Comparison of ENCODE assay signal across 25 mouse cellular contexts in genomic region chr10:61737537-61737936, GRCm38 (mm10). TPM values are rescaled to one million over a fixed set of nuclear protein-coding genes. Genes with fewer than 3 reads are reported as not detected.
DNase-seq lines count a peak whose midpoint lies in the region; ATAC-seq and TF ChIP-seq lines count a peak whose summit lies in the region.
"Had no signal": no experiment of that assay in that cellular context is flagged by ENCODE, and none has a peak within 500 bp of the region (broad histone marks: within the 10 kb centered on the region; RNA-seq: fewer than 3 reads in every experiment).

No protein-coding gene starts in this region.

- no peaks in the 10 kb centered on the region for H3K4me1 ChIP-seq in forebrain, embryonic 13.5 days
- no peaks in the 10 kb centered on the region for H3K4me1 ChIP-seq in forebrain, embryonic 12.5 days
- H3K4me1 ChIP-seq in forebrain, postnatal 0 days (ENCODE audit: insufficient read depth) = no peaks in the 10 kb centered on the region
- H3K4me1 ChIP-seq in forebrain, embryonic 14.5 days (ENCODE audit: control insufficient read depth, insufficient read depth, low read length) = no peaks in the 10 kb centered on the region
- H3K4me1 ChIP-seq: embryonic facial prominence, embryonic 12.5 days; heart, embryonic 12.5 days; heart, embryonic 15.5 days; hindbrain, embryonic 15.5 days had no signal

- 0 out of 2 replicates have a peak overlapping the region, but pooled peaks have one; percentile 68 for H3K27ac ChIP-seq in forebrain, embryonic 13.5 days
- H3K27ac ChIP-seq in forebrain, embryonic 12.5 days = no peak overlapping the region
- H3K27ac ChIP-seq in forebrain, postnatal 0 days (ENCODE audit: low read depth, low read length) = peak overlapping the region; percentile 81; the same call in 1 of the 2 replicates
- H3K27ac ChIP-seq in forebrain, embryonic 14.5 days (ENCODE audit: low read depth, low read length) = no peak overlapping the region
- H3K27ac ChIP-seq: embryonic facial prominence, embryonic 12.5 days; heart, embryonic 15.5 days had no signal

- TF ChIP-seq CTCF in forebrain, postnatal 0 days (IDR thresholded peaks at IDR 0.05; ENCODE audit: low read depth) = no peak

- H3K4me2 ChIP-seq in forebrain, embryonic 13.5 days = no peak overlapping the region
- H3K4me2 ChIP-seq in forebrain, embryonic 12.5 days = no peak overlapping the region
- H3K4me2 ChIP-seq in forebrain, postnatal 0 days (ENCODE audit: low read depth) = no peak overlapping the region
- H3K4me2 ChIP-seq in forebrain, embryonic 14.5 days (ENCODE audit: low read length) = no peak overlapping the region
- H3K4me2 ChIP-seq in myocyte (ENCODE audit: low read depth) = no peak overlapping the region
- H3K4me2 ChIP-seq: embryonic facial prominence, embryonic 12.5 days; heart, embryonic 12.5 days; heart, embryonic 15.5 days; hindbrain, embryonic 15.5 days had no signal

- no peak for DNase-seq in forebrain, postnatal 0 days
- no peak for DNase-seq in forebrain, embryonic 14.5 days (ENCODE audit: low spot score)
- no peak for DNase-seq in layer of hippocampus, postnatal 36 days
- DNase-seq: adrenal gland, postnatal 10 days; B cell, adult 2 months; cerebellum, adult 18-20 months; cerebellum, adult 9-10 months; cerebellum, postnatal 14 days; gastrocnemius, postnatal 25 days; heart, adult 18-20 months; heart, postnatal 10 days; heart, postnatal 36 days; kidney, adult 2 months had no signal

- H3ac ChIP-seq in myocyte (ENCODE audit: control insufficient read depth, insufficient read length) = no peak overlapping the region

- peaks cover 62% of the 10 kb centered on the region for H3K36me3 ChIP-seq in forebrain, embryonic 13.5 days (ENCODE audit: poor library complexity, severe bottlenecking)
- H3K36me3 ChIP-seq in forebrain, embryonic 12.5 days (replicated peaks) = peaks cover 55% of the 10 kb centered on the region
- H3K36me3 ChIP-seq in forebrain, postnatal 0 days (ENCODE audit: insufficient read depth) = peaks cover 47% of the 10 kb centered on the region
- peaks cover 61% of the 10 kb centered on the region for H3K36me3 ChIP-seq in forebrain, embryonic 14.5 days (ENCODE audit: control insufficient read depth, insufficient read depth, low read length)
- H3K36me3 ChIP-seq in myocyte (ENCODE audit: control insufficient read depth, insufficient read depth) = no peaks in the 10 kb centered on the region
- H3K36me3 ChIP-seq: G1E had no signal

- no peaks in the 10 kb centered on the region for H3K9me3 ChIP-seq in forebrain, embryonic 13.5 days (replicated peaks)
- H3K9me3 ChIP-seq in forebrain, embryonic 12.5 days = no peaks in the 10 kb centered on the region
- H3K9me3 ChIP-seq in forebrain, postnatal 0 days (ENCODE audit: low read length) = no peaks in the 10 kb centered on the region
- no peaks in the 10 kb centered on the region for H3K9me3 ChIP-seq in forebrain, embryonic 14.5 days (replicated peaks; ENCODE audit: control insufficient read depth, low read length)
- H3K9me3 ChIP-seq: embryonic facial prominence, embryonic 12.5 days; G1E; heart, embryonic 12.5 days; heart, embryonic 15.5 days; hindbrain, embryonic 15.5 days had no signal

- H3K79me2 ChIP-seq in myocyte (ENCODE audit: control insufficient read depth, insufficient read depth) = no peaks in the 10 kb centered on the region

- ATAC-seq in forebrain, embryonic 13.5 days = no peak
- no peak for ATAC-seq in forebrain, embryonic 12.5 days (ENCODE audit: low FRiP score)
- no peak for ATAC-seq in forebrain, postnatal 0 days
- no peak for ATAC-seq in forebrain, embryonic 14.5 days
- ATAC-seq: intestine, postnatal 0 days; Patski had no signal

- H3K9ac ChIP-seq in forebrain, embryonic 13.5 days = no peak overlapping the region
- H3K9ac ChIP-seq in forebrain, embryonic 12.5 days = no peak overlapping the region
- H3K9ac ChIP-seq in forebrain, postnatal 0 days = no peak overlapping the region
- no peak overlapping the region for H3K9ac ChIP-seq in forebrain, embryonic 14.5 days (ENCODE audit: low read length)
- H3K9ac ChIP-seq: embryonic facial prominence, embryonic 12.5 days; heart, embryonic 12.5 days; heart, embryonic 15.5 days; hindbrain, embryonic 15.5 days had no signal

- H3K27me3 ChIP-seq in forebrain, embryonic 13.5 days = no peaks in the 10 kb centered on the region
- no peaks in the 10 kb centered on the region for H3K27me3 ChIP-seq in forebrain, embryonic 12.5 days
- no peaks in the 10 kb centered on the region for H3K27me3 ChIP-seq in forebrain, postnatal 0 days (ENCODE audit: insufficient read depth, low read length)
- no peaks in the 10 kb centered on the region for H3K27me3 ChIP-seq in forebrain, embryonic 14.5 days (replicated peaks; ENCODE audit: control insufficient read depth, insufficient read depth, low read length)
- no peaks in the 10 kb centered on the region for H3K27me3 ChIP-seq in myocyte (ENCODE audit: control insufficient read depth, insufficient read depth, insufficient read length)
- H3K27me3 ChIP-seq: CH12.LX; embryonic facial prominence, embryonic 12.5 days; heart, embryonic 12.5 days; heart, embryonic 15.5 days; hindbrain, embryonic 15.5 days; Patski had no signal

- TF ChIP-seq POLR2A in myocyte (IDR thresholded peaks at IDR 0.05; ENCODE audit: insufficient read length, low read depth) = no peak

- 96% methylated on average over 1 of the region's 1 CpGs for WGBS in forebrain, embryonic 13.5 days
- 92% methylated on average over 1 of the region's 1 CpGs for WGBS in forebrain, embryonic 12.5 days
- 89% methylated on average over 1 of the region's 1 CpGs for WGBS in forebrain, postnatal 0 days
- WGBS in forebrain, embryonic 14.5 days = 96% methylated on average over 1 of the region's 1 CpGs

- H3K4me3 ChIP-seq in forebrain, embryonic 13.5 days = no peak overlapping the region
- no peak overlapping the region for H3K4me3 ChIP-seq in forebrain, embryonic 12.5 days (replicated peaks)
- no peak overlapping the region for H3K4me3 ChIP-seq in forebrain, postnatal 0 days (ENCODE audit: low read depth, low read length)
- no peak overlapping the region for H3K4me3 ChIP-seq in forebrain, embryonic 14.5 days (ENCODE audit: low read depth, low read length)
- H3K4me3 ChIP-seq in myocyte = no peak overlapping the region
- H3K4me3 ChIP-seq: embryonic facial prominence, embryonic 12.5 days; erythroblast, embryonic 14.5 days; heart, embryonic 12.5 days; heart, embryonic 15.5 days; hindbrain, embryonic 15.5 days had no signal

TF ChIP-seq in myocyte, 11 proteins besides CTCF, POLR2A, EP300 and RAD21:
- TF ChIP-seq MYOG (IDR thresholded peaks at IDR 0.05; ENCODE audit: control insufficient read depth in 1 of 3, insufficient read depth in 1 of 3, insufficient read length in 2 of 3, low read depth in 2 of 3) = peak in 2 of 3 experiments; percentile 49 to 86
- peak; percentile 47 for TF ChIP-seq TCF3 (IDR thresholded peaks at IDR 0.05; ENCODE audit: insufficient read length, low read depth)
- no peak for TF ChIP-seq USF1 (IDR thresholded peaks at IDR 0.05; ENCODE audit: low read depth)
- TF ChIP-seq CEBPB (IDR thresholded peaks at IDR 0.05; ENCODE audit: insufficient read depth, poor library complexity, severe bottlenecking) = no peak
- peak; percentile 62 to 90 (median 76) for TF ChIP-seq MYOD1 (IDR thresholded peaks at IDR 0.05; ENCODE audit: control insufficient read depth in 1 of 3, insufficient read length in 2 of 3, low read depth in 2 of 3)
- peak; percentile 80 for TF ChIP-seq TCF12 (IDR thresholded peaks at IDR 0.05; ENCODE audit: insufficient read depth, poor library complexity, severe bottlenecking)

RNA-seq across cellular contexts. Expression of gene Aifm2, which starts 22.5 kb away (rescaled TPM):
- 5.0 and 5.1 TPM in 2 replicates for polyA plus RNA-seq in forebrain, embryonic 13.5 days (2015; fragmentation: Nextera tagmentation; extraction: Ambion mirVana)
- 5.8 and 6.1 TPM in 2 replicates for polyA plus RNA-seq in forebrain, embryonic 12.5 days (2016; fragmentation: Nextera tagmentation; extraction: Ambion mirVana)
- 11.5 and 13.0 TPM in 2 replicates for total RNA-seq in forebrain, postnatal 0 days (2014; rRNA removed)
- 8.4 and 11.7 TPM in 2 replicates for polyA plus RNA-seq in forebrain, postnatal 0 days (2015; fragmentation: Nextera tagmentation; extraction: Ambion mirVana)
- 4.4 and 5.2 TPM in 2 replicates for polyA plus RNA-seq in forebrain, embryonic 14.5 days (2014; fragmentation: Nextera tagmentation; extraction: Ambion mirVana)
- polyA plus RNA-seq in myocyte (2012; fragmentation: generic; extraction: Trizol) = 20.2 TPM
- 1 to 10 TPM; 7.2 to 9.3 TPM for total RNA-seq in layer of hippocampus, postnatal 36 days (2021)

RNA-seq across cellular contexts. Expression of gene Tysnd1, which starts 42.2 kb away (rescaled TPM):
- polyA plus RNA-seq in forebrain, embryonic 13.5 days (2015; fragmentation: Nextera tagmentation; extraction: Ambion mirVana) = 18.0 and 18.4 TPM in 2 replicates
- 28.4 and 28.9 TPM in 2 replicates for polyA plus RNA-seq in forebrain, embryonic 12.5 days (2016; fragmentation: Nextera tagmentation; extraction: Ambion mirVana)
- 50.5 and 56.8 TPM in 2 replicates for total RNA-seq in forebrain, postnatal 0 days (2014; rRNA removed)
- polyA plus RNA-seq in forebrain, postnatal 0 days (2015; fragmentation: Nextera tagmentation; extraction: Ambion mirVana) = 34.0 and 34.4 TPM in 2 replicates
- polyA plus RNA-seq in forebrain, embryonic 14.5 days (2014; fragmentation: Nextera tagmentation; extraction: Ambion mirVana) = 23.7 and 24.6 TPM in 2 replicates
- 25.3 TPM for polyA plus RNA-seq in myocyte (2012; fragmentation: generic; extraction: Trizol)
- total RNA-seq in layer of hippocampus, postnatal 36 days (2021) = 10 to 100 TPM; 23.5 to 28.5 TPM

RNA-seq across cellular contexts. Expression of gene H2afy2, which starts 46.4 kb away (rescaled TPM):
- 321 and 326 TPM in 2 replicates for polyA plus RNA-seq in forebrain, embryonic 13.5 days (2015; fragmentation: Nextera tagmentation; extraction: Ambion mirVana)
- polyA plus RNA-seq in forebrain, embryonic 12.5 days (2016; fragmentation: Nextera tagmentation; extraction: Ambion mirVana) = 362 and 384 TPM in 2 replicates
- 129 and 143 TPM in 2 replicates for total RNA-seq in forebrain, postnatal 0 days (2014; rRNA removed)
- 175 and 191 TPM in 2 replicates for polyA plus RNA-seq in forebrain, postnatal 0 days (2015; fragmentation: Nextera tagmentation; extraction: Ambion mirVana)
- polyA plus RNA-seq in forebrain, embryonic 14.5 days (2014; fragmentation: Nextera tagmentation; extraction: Ambion mirVana) = 188 and 220 TPM in 2 replicates
- 4.5 TPM for polyA plus RNA-seq in myocyte (2012; fragmentation: generic; extraction: Trizol)
- 10 to 100 TPM; 13.7 to 14.5 TPM for total RNA-seq in layer of hippocampus, postnatal 36 days (2021)
- total RNA-seq: CH12.LX had no signal
- polyA plus RNA-seq: erythroblast, embryonic 14.5 days; G1E had no signal

RNA-seq across cellular contexts. Expression of gene Sar1a, which starts 57.4 kb away (rescaled TPM):
- polyA plus RNA-seq in forebrain, embryonic 13.5 days (2015; fragmentation: Nextera tagmentation; extraction: Ambion mirVana) = 205 and 216 TPM in 2 replicates
- polyA plus RNA-seq in forebrain, embryonic 12.5 days (2016; fragmentation: Nextera tagmentation; extraction: Ambion mirVana) = 216 and 221 TPM in 2 replicates
- 188 and 221 TPM in 2 replicates for total RNA-seq in forebrain, postnatal 0 days (2014; rRNA removed)
- polyA plus RNA-seq in forebrain, postnatal 0 days (2015; fragmentation: Nextera tagmentation; extraction: Ambion mirVana) = 208 and 213 TPM in 2 replicates
- polyA plus RNA-seq in forebrain, embryonic 14.5 days (2014; fragmentation: Nextera tagmentation; extraction: Ambion mirVana) = 245 and 253 TPM in 2 replicates
- 142 TPM for polyA plus RNA-seq in myocyte (2012; fragmentation: generic; extraction: Trizol)
- total RNA-seq in layer of hippocampus, postnatal 36 days (2021) = 100 to 1,000 TPM; 120 to 122 TPM

Comparison
In these comparisons a context has a peak if more than half of its experiments do, and no peak if none do; other contexts are left out.
1. H3K27ac ChIP-seq: peak in forebrain, embryonic 13.5 days (single experiment) and forebrain, postnatal 0 days (single experiment); none in forebrain, embryonic 12.5 days (single experiment) and forebrain, embryonic 14.5 days (single experiment).
2. RNA of gene H2afy2, which starts 46.4 kb away (polyA plus RNA-seq): 362 to 384 TPM in forebrain, embryonic 12.5 days, 321 to 326 TPM in forebrain, embryonic 13.5 days, 175 to 191 TPM in forebrain, postnatal 0 days and 188 to 220 TPM in forebrain, embryonic 14.5 days; 4.5 TPM in myocyte (single experiment); every median in the first group is over 10 times any median in the second.